Mouse (Mus musculus) liver, embryonic 14.5 days (tissue): ENCODE measurements around the gene Cdca7l.

Experiments used
- CTCF ChIP-seq: IDR thresholded peaks from 2 replicates; pipeline ENCODE4 v1.5.1; 2016; ENCODE audit warnings: antibody characterized with exemption, low read depth, control low read depth
- EP300 ChIP-seq: IDR thresholded peaks from 2 replicates; pipeline ENCODE4 v1.6.1; 2016; ENCODE audit warnings: antibody characterized with exemption, low read depth

GRCm38 (mm10) chr12:117844075-117844408 is 40.0 kb downstream of the Cdca7l start:
- TF ChIP-seq EP300 (no peak), CTCF (no peak)
